Comparison of ENCODE assay signal across 11 mouse cellular contexts in the genomic region with DNA sequence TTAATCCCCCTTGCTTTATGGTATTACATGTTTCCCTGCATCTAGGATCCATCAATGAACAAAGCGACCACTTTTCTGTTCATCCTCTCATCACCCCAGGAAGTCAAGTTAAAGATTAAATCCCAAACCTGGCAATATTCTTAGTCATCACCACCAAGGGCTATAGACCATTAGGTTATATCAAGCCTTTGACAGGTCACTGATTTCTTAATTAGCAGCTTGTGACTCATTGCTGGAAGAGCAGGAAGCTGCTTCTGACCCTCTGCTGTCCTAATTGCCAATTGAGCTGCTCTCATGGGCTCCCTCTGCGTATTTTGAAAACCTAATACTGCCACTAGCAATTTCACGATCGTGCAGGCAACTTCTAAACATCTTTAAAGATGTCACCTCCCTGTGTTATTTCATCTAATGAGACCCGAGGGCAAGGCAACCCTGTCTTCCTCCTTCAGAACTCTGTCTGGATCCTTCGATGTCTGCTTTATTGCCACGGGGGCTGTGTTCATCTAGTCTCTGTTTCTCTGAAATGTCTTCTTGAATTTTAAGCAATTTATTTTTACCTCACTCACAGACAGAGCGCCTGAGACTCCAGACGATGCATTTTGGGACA.
"Had no signal": no experiment of that assay in that cellular context is flagged by ENCODE, and none has a peak within 500 bp of the region (broad histone marks: within the 10 kb centered on the region; RNA-seq: fewer than 3 reads in every experiment).

No protein-coding gene starts in this region.

- H3K27me3 ChIP-seq: kidney, embryonic 15.5 days; limb, embryonic 13.5 days had no signal

- ATAC-seq: intestine, postnatal 0 days had no signal

- H3K36me3 ChIP-seq: kidney, embryonic 15.5 days; limb, embryonic 13.5 days had no signal

- H3K9me3 ChIP-seq: kidney, embryonic 15.5 days had no signal

- H3K4me3 ChIP-seq: kidney, embryonic 15.5 days; limb, embryonic 13.5 days had no signal

- H3K27ac ChIP-seq: kidney, embryonic 15.5 days; limb, embryonic 13.5 days; liver, embryonic 14.5 days; stomach, postnatal 0 days had no signal

- DNase-seq: kidney, postnatal 25 days; layer of hippocampus, adult 9-11 months; layer of hippocampus, postnatal 36 days; left cerebral cortex, postnatal 4 days; lung, adult 18-20 months; thymus, postnatal 14 days had no signal

- H3K9ac ChIP-seq: kidney, embryonic 15.5 days; limb, embryonic 13.5 days; liver, embryonic 14.5 days had no signal

- H3K4me2 ChIP-seq: kidney, embryonic 15.5 days; limb, embryonic 13.5 days had no signal
